Mouse (Mus musculus) myocyte (in vitro differentiated cells): ENCODE data around the gene Rhoh.

Experiments
- CEBPB ChIP-seq: IDR thresholded peaks from 2 replicates; pipeline ENCODE4 v1.6.1; 2011; ENCODE audit warnings: mild to moderate bottlenecking, moderate library complexity; ENCODE audit not compliant: poor library complexity, insufficient read depth, severe bottlenecking
- E2F4 ChIP-seq: IDR thresholded peaks from one replicate; pipeline ENCODE4 v1.6.1; 2011; ENCODE audit warnings: mild to moderate bottlenecking, control low read depth, moderate library complexity; ENCODE audit not compliant: insufficient read depth
- MAX ChIP-seq: IDR thresholded peaks from one replicate; pipeline ENCODE4 v1.6.1; 2011; ENCODE audit warnings: low read depth, mild to moderate bottlenecking, control low read depth
- MYOD1 ChIP-seq, 3 experiments: IDR thresholded peaks; one replicate each; pipeline ENCODE4 v1.6.1; 2011; ENCODE audit warnings: control low read depth in 2 of 3, low read depth in 2 of 3, mild to moderate bottlenecking in 2 of 3, moderate library complexity in 1 of 3; ENCODE audit not compliant: insufficient read length in 2 of 3, control insufficient read depth in 1 of 3
- MYOG ChIP-seq, 3 experiments: IDR thresholded peaks; one replicate each; pipeline ENCODE4 v1.6.1; 2011; ENCODE audit warnings: control low read depth in 2 of 3, low read depth in 2 of 3, mild to moderate bottlenecking in 2 of 3; ENCODE audit not compliant: insufficient read length in 2 of 3, control insufficient read depth in 1 of 3, insufficient read depth in 1 of 3
- POLR2A ChIP-seq: IDR thresholded peaks from one replicate; pipeline ENCODE4 v1.6.1; 2011; ENCODE audit warnings: low read depth, mild to moderate bottlenecking, control low read depth, moderate library complexity; ENCODE audit not compliant: insufficient read length
- TCF3 ChIP-seq: IDR thresholded peaks from one replicate; pipeline ENCODE4 v1.6.1; 2011; ENCODE audit warnings: low read depth, control low read depth; ENCODE audit not compliant: insufficient read length

DNA sequence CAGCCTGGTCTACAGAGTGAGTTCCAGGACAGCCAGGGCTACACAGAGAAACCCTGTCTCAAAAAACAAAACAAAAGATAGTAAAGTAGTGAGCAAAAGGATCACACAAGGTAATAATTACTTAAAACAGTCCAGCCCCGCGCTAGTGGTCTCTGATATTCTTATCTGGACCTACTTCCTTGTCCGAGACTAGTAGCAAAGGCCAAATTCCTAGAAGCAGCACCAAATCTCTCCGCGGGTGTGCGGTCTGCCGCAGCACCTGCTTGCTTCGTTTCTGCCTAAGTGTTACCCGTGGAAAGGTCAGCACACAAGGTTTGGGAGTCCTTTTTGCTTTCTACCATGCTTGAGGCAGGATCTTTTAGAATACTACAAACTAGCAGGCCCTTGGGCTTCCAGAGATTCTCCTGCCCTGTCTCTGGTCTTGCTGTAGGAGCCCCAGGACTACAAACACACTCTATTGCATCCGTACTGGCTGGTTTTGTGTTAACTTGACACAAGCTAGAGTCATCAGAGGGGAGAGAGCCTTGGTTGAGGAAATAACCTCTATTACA lies 40.9 kb downstream of the Rhoh start:
- TF ChIP-seq CEBPB (no peak), MYOD1 (IDR thresholded peaks at IDR 0.05; ENCODE audit: control insufficient read depth in 1 of 3, insufficient read length in 2 of 3, low read depth in 2 of 3) (no peak), E2F4 (no peak), MAX (no peak), TCF3 (no peak), POLR2A (no peak), MYOG (IDR thresholded peaks at IDR 0.05; ENCODE audit: control insufficient read depth in 1 of 3, insufficient read depth in 1 of 3, insufficient read length in 2 of 3, low read depth in 2 of 3) (no peak)
